Mouse (Mus musculus) liver, embryonic 11.5 days (tissue): ENCODE results near the gene Crbn. TPM values are rescaled to one million over a fixed set of nuclear protein-coding genes. Genes with fewer than 3 reads are reported as not detected.
A peak's percentile ranks its signal among the peaks of the same experiment; 100 is the strongest.

ENCODE experiments used
- ATAC-seq: fragments of 200-750 bp; cut with Nextera tagmentation; replicated peaks from 2 replicates; pipeline ENCODE4 v1.8.0; 2017; ENCODE audit warnings: moderate number of reproducible peaks, mild to moderate bottlenecking, moderate TSS enrichment, moderate library complexity; ENCODE audit not compliant: low FRiP score
- DNase-seq: peaks from one replicate; pipeline ENCODE4 v3.0.0-alpha.2; 2017; ENCODE audit warnings: low spot score
- H3K27ac ChIP-seq: fragments of 300-500 bp; sonication (generic); 2 replicates; pipeline ENCODE4 v1.5.1; 2014; ENCODE audit warnings: mild to moderate bottlenecking, low read depth, low read length, control low read depth
- H3K27me3 ChIP-seq: fragments of 300-500 bp; sonication (generic); replicated peaks from 2 replicates; pipeline ENCODE4 v1.6.1; 2014; ENCODE audit warnings: low read length, mixed read lengths; ENCODE audit not compliant: control insufficient read depth, insufficient read depth
- H3K36me3 ChIP-seq: fragments of 300-500 bp; sonication (generic); 2 replicates; pipeline ENCODE4 v1.6.1; 2014; ENCODE audit warnings: mild to moderate bottlenecking, low read length, moderate library complexity, mixed read lengths; ENCODE audit not compliant: control insufficient read depth, insufficient read depth
- H3K4me1 ChIP-seq: fragments of 300-500 bp; sonication (generic); replicated peaks from 2 replicates; pipeline ENCODE4 v1.6.1; 2014; ENCODE audit warnings: low read length, mixed read lengths; ENCODE audit not compliant: control insufficient read depth, insufficient read depth
- H3K4me2 ChIP-seq: fragments of 300-500 bp; sonication (generic); 2 replicates; pipeline ENCODE4 v1.6.1; 2014; ENCODE audit warnings: mild to moderate bottlenecking, control low read depth, moderate library complexity
- H3K4me3 ChIP-seq: fragments of 300-500 bp; sonication (generic); 2 replicates; pipeline ENCODE4 v1.5.1; 2014; ENCODE audit warnings: low read depth, low read length, control low read depth
- H3K9ac ChIP-seq: fragments of 300-500 bp; sonication (generic); 2 replicates; pipeline ENCODE4 v1.6.1; 2014; ENCODE audit warnings: low read depth, low read length, control low read depth
- H3K9me3 ChIP-seq: fragments of 300-500 bp; sonication (generic); 2 replicates; pipeline ENCODE4 v1.6.1; 2016; ENCODE audit warnings: low read length, inconsistent platforms, mixed read lengths; ENCODE audit not compliant: control insufficient read depth
- WGBS: fragments of 180-500 bp; shearing (Covaris S2); extraction: QIAGEN DNeasy Blood & Tissue Kit; methylation state at CpG from one replicate; pipeline ENCODE4 v1.1.7; 2014; 5-methylcytosine and 5-hydroxymethylcytosine counted together
- polyA plus RNA-seq: library from polyadenylated mRNA; unstranded; fragments of >200 nt; fragmentation: Nextera tagmentation; extraction: Ambion mirVana; gene quantifications from 2 replicates; pipeline ENCODE4 v1.2.1, GENCODE M21; 2014

Crbn gene
- polyA plus RNA-seq, 1 experiment from 2014 or later, result 30.5 TPM

DNA sequence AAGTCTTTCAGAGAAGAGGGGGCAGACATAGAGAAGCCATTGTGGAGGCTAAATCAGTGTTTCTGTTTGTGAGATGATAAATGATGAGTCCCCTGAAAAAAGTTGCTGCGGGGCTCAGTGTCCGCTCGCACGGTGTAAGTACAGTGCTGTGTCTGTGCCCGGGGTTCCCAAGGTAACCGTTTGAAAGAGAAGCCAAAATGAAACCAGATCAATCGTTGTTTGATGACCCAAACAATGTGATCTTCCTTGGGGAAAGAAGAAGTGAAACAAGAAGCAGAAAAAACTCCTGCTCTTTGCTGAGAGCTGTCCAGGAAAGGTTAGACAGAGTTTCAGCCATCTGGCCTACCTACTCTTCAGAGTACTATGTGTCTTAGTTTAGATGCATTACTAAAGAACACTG is 49.6 kb downstream of the Crbn start:
- ATAC-seq (no peak), DNase-seq (no peak)
- Histone ChIP-seq H3K36me3 (no peaks in the 10 kb centered on the region), H3K9ac (no peak overlapping the region), H3K4me3 (no peak overlapping the region), H3K4me1 (no peaks in the 10 kb centered on the region), H3K9me3 (no peaks in the 10 kb centered on the region), H3K27me3 (no peaks in the 10 kb centered on the region), H3K27ac (no peak overlapping the region), H3K4me2 (no peak overlapping the region)
- WGBS, result 90% methylated on average over 7 of the region's 7 CpGs

DNA sequence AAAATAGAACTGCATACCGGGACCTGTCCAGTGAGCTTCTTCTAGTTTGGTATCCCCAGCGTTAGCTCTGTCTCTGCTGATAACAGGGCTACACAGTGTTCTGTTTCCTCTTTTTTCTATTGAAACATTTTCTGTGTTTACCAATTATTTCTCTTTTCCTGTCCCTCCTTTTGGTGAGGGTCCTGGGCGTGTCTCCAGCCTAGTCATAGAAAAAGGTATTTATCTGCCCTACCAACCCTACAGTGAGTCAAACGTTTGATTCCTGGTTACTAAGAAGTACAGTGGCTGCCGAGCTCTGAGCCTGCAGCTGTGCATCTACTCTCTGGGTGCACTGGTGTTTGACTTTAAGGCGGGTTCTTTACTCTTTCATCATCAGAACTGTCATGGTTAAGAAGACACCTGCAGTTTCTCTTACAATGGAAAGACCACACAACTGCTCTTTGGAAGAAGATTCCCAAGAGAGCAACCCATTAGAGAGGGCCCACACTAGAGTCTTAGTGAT is 50.9 kb downstream of the Crbn start, which contains the start of gene Il5ra:
TSS of gene Il5ra (minus strand) at position 151 of the 502 bp plus-strand sequence.
- H3K27ac ChIP-seq, result no peak within 1 kb of the TSS
- no peak within 1 kb of the TSS for H3K4me3 ChIP-seq
- DNase-seq (no peak), ATAC-seq (peak; percentile 58)
- no peaks in the 10 kb centered on the region for H3K27me3 ChIP-seq
- no peak within 1 kb of the TSS for H3K4me2 ChIP-seq
- no peaks in the 10 kb centered on the region for H3K4me1 ChIP-seq
- H3K9ac ChIP-seq, result no peak within 1 kb of the TSS
- 37% methylated on average over 6 of the region's 6 CpGs for WGBS
- H3K36me3 ChIP-seq, result no peaks in the 10 kb centered on the region
- H3K9me3 ChIP-seq, result no peaks in the 10 kb centered on the region

DNA sequence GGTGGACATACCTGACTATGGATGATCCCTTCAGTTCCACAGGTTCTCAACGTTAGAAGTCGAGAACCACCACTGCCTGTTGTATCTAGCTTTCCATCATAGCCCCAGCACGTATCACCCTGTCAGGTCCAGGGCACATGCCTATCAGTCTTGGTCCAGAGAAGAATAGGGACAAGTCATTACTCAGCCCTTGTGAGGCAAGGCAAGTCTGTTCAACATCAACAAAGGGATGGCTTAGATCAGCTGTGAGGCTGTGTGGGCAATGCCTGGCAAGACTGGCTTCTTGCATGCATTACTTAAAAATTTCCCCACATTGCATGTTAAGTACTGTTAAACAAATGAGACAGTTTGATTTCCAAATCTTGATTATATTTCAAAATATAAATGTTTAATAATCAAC is 52.1 kb downstream of the Crbn start:
- H3K27ac ChIP-seq, result no peak overlapping the region
- H3K4me1 ChIP-seq, result no peaks in the 10 kb centered on the region
- no peak overlapping the region for H3K9ac ChIP-seq
- H3K27me3 ChIP-seq, result no peaks in the 10 kb centered on the region
- H3K36me3 ChIP-seq, result no peaks in the 10 kb centered on the region
- 71% methylated on average over 3 of the region's 3 CpGs for WGBS
- no peak overlapping the region for H3K4me3 ChIP-seq
- no peak for ATAC-seq
- no peak for DNase-seq
- no peak overlapping the region for H3K4me2 ChIP-seq
- no peaks in the 10 kb centered on the region for H3K9me3 ChIP-seq

DNA sequence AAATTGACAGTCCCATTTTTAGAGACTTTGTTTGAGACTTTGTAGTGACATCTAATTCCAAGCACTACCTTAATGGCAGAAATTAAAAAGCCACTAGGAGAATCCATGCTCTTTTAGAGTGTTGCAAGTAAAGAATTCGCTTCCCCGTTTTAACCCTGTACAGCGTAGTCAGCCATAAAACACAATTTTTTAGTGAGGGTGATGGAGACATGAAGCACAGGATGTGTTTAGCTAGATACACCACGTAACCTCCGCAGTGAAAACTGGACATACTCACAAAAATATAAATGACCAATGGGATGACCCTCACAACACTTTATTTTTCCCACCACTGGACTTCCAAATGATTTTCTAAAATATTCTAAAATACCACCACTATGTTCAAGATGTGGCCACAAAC is 52.6 kb downstream of the Crbn start:
- Histone ChIP-seq H3K27ac (no peak overlapping the region), H3K9me3 (no peaks in the 10 kb centered on the region), H3K36me3 (no peaks in the 10 kb centered on the region), H3K27me3 (no peaks in the 10 kb centered on the region), H3K4me3 (no peak overlapping the region), H3K9ac (no peak overlapping the region), H3K4me1 (no peaks in the 10 kb centered on the region), H3K4me2 (no peak overlapping the region)
- DNase-seq (no peak), ATAC-seq (no peak)
- WGBS, result 89% methylated on average over 5 of the region's 5 CpGs

DNA sequence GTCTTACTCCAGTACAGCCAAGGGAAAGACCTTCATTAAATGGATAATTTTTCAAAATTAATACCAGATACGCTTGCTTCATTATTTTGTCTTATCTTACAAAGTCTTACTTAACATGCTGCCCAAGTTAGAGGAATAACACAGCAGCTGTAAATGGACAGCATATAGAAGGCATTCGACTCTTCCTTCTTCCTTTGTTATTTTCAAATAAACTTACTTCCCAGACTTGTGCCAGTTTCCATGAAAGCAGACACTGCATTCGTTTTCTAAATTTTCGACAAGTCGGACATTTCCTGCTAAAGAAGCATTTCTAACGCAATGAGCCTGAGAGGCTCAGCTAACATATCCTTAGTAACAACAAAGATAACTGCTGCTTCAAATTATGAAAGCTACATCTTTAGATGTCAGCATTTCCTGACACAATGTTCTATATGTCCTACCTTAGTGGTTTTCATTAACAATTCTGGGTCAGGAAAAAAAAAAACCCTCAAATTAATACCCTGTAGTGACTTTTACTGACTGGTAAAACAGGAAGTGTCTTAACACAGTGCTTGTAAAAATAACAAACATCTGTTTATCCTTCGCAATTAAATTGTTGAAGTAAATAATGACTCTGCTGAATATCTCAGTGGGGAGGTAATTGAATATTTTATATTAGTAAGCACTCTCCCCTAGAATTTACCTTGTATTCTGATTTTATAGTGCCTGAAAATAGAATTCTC is 54.0 kb downstream of the Crbn start:
- DNase-seq (no peak), ATAC-seq (no peak)
- 69% methylated on average over 7 of the region's 7 CpGs for WGBS
- Histone ChIP-seq H3K36me3 (no peaks in the 10 kb centered on the region), H3K27me3 (no peaks in the 10 kb centered on the region), H3K9ac (no peak overlapping the region), H3K27ac (no peak overlapping the region), H3K4me3 (no peak overlapping the region), H3K4me1 (no peaks in the 10 kb centered on the region), H3K4me2 (no peak overlapping the region), H3K9me3 (no peaks in the 10 kb centered on the region)

DNA sequence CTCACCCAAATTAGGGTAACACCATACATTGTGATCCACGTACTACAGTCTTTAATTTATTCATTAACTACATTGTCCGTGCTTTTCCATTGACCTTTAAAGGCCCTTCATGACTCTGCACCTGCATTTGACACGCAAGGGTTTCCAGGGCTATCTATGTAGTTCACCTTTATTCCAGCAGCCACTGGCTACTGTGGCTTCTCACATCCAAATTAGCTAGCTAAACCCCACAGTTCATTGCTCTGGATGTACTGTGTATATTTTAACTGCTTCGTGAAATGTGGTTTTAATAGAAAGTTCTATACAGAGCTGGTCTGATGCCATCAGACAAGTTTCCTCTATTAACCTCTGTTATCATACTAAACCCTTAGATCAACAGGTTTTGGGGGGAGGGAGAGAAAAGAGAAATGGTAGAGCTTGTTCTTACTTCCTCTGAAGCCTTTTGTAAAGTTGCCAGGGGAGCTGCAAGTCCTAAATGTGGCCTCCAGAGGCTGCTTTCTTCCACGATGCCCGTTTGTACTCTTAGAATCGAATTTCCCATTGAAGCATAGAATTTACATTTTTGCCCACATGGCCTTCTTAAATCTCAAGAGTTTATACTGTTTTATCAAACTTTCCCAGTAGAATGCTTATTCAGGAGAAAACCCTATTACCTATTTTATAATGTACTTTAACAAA is 56.2 kb downstream of the Crbn start:
- Histone ChIP-seq H3K4me2 (no peak overlapping the region), H3K9me3 (no peaks in the 10 kb centered on the region), H3K36me3 (no peaks in the 10 kb centered on the region), H3K27me3 (no peaks in the 10 kb centered on the region), H3K4me1 (no peaks in the 10 kb centered on the region), H3K27ac (no peak overlapping the region), H3K4me3 (no peak overlapping the region), H3K9ac (no peak overlapping the region)
- WGBS, result 78% methylated on average over 7 of the region's 7 CpGs
- DNase-seq (no peak), ATAC-seq (no peak)

DNA sequence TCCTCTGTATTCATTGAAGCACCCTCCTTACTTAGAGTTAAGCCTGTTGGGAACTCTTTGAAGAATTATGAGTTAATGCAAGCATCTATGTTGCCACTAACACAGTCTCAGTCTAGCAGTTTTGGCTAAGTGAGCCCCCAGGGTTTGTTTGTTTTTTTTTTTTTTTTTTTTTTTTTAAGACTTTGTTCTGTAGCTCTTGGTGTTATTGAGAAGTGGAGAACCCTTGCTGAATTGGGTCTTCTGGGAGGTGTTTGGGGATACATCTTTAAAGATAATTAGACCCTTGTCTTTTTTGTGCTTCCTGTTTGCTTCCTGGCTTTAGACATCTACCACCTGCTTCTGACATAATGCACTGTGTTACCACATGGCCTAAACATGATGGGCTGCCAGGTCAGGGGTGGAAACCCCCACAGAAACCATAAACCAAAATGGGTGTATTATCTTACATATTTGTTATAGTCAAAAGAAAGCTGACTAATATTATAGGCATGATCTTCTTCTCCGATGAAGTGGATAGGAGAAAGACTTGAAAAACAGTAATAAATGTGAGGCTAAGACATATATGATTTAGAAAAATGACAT is 59.5 kb downstream of the Crbn start:
- ATAC-seq (no peak), DNase-seq (no peak)
- no peaks in the 10 kb centered on the region for H3K4me1 ChIP-seq
- no peak overlapping the region for H3K4me2 ChIP-seq
- H3K36me3 ChIP-seq, result no peaks in the 10 kb centered on the region
- H3K9me3 ChIP-seq, result no peaks in the 10 kb centered on the region
- no peak overlapping the region for H3K4me3 ChIP-seq
- no peak overlapping the region for H3K9ac ChIP-seq
- WGBS, result 91% methylated on average over 1 of the region's 1 CpGs
- no peak overlapping the region for H3K27ac ChIP-seq
- H3K27me3 ChIP-seq, result no peaks in the 10 kb centered on the region

DNA sequence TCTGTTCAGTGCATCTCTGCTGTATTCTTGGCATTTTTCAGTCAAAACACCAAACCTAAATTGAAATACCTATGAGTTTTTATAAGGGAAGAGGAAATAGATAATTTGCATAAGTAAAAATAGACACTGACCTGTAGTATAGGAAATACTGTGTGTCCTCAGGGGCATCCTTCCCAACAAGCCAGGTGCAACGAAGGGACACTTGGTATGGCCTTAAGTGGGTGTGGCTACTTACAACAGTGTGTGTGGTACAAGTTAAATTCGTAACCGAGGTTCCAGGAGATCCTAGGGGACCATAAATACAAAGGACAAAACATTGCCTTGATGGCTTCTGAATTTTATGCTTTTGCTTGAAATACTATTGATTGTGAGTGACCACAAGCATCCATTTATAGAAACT is 61.6 kb downstream of the Crbn start:
- H3K4me2 ChIP-seq, result no peak overlapping the region
- H3K4me1 ChIP-seq, result no peaks in the 10 kb centered on the region
- ATAC-seq (no peak), DNase-seq (no peak)
- H3K27ac ChIP-seq, result no peak overlapping the region
- H3K9ac ChIP-seq, result no peak overlapping the region
- no peaks in the 10 kb centered on the region for H3K27me3 ChIP-seq
- no peaks in the 10 kb centered on the region for H3K9me3 ChIP-seq
- H3K36me3 ChIP-seq, result no peaks in the 10 kb centered on the region
- 75% methylated on average over 3 of the region's 3 CpGs for WGBS
- H3K4me3 ChIP-seq, result no peak overlapping the region
